21 mouse cellular contexts compared by ENCODE assay signal in the genomic region with DNA sequence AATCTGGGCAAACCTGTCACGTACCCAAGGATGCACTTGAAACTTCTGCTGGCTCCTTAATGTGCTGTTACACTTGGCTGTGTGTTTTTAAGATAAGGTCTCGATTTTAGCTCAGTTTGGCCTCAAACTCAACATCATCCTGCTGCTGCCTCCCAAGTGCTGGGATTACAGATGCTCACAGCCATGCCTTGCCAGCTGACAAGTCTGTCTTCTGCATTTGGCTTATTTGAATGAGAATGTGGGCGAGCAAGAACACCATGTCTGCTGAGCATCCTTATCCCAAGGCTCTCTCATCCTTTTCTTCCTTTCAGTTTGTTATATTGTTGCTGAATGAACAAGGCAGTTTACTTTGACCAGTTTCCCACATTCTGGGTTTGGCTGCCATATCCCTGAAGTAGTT. TPM values are rescaled to one million over a fixed set of nuclear protein-coding genes. Genes with fewer than 3 reads are reported as not detected.
DNase-seq lines count a peak whose midpoint lies in the region; ATAC-seq lines count a peak whose summit lies in the region.
"Had no signal": no experiment of that assay in that cellular context is flagged by ENCODE, and none has a peak within 500 bp of the region (broad histone marks: within the 10 kb centered on the region; RNA-seq: fewer than 3 reads in every experiment).

No protein-coding gene starts in this region.

- H3K9ac ChIP-seq in embryonic facial prominence, embryonic 12.5 days, result no peak overlapping the region
- H3K9ac ChIP-seq in forebrain, embryonic 15.5 days (replicated peaks), result no peak overlapping the region
- H3K9ac ChIP-seq: heart, embryonic 12.5 days; hindbrain, embryonic 14.5 days had no signal

- intact Hi-C loops in left cerebral cortex, postnatal 36 days (cut with DNase I), result no loop called here
- intact Hi-C loops in left cerebral cortex, postnatal 4 days (cut with DNase I), result no loop called here

- H3K36me3 ChIP-seq in embryonic facial prominence, embryonic 12.5 days, result no peaks in the 10 kb centered on the region
- peaks cover 51% of the 10 kb centered on the region for H3K36me3 ChIP-seq in embryonic facial prominence, embryonic 10.5 days (replicated peaks)
- 0 out of 2 replicates have a peak, but pooled peaks cover 4% of the 10 kb centered on the region for H3K36me3 ChIP-seq in forebrain, embryonic 15.5 days

- WGBS in embryonic facial prominence, embryonic 12.5 days, result 86% methylated on average over 3 of the region's 3 CpGs
- WGBS in embryonic facial prominence, embryonic 10.5 days, result 90% methylated on average over 3 of the region's 3 CpGs
- WGBS in forebrain, embryonic 15.5 days, result 89% methylated on average over 3 of the region's 3 CpGs

- no peaks in the 10 kb centered on the region for H3K27me3 ChIP-seq in embryonic facial prominence, embryonic 12.5 days
- H3K27me3 ChIP-seq in embryonic facial prominence, embryonic 10.5 days (replicated peaks; ENCODE audit: low read depth, poor library complexity, severe bottlenecking), result no peaks in the 10 kb centered on the region
- H3K27me3 ChIP-seq in forebrain, embryonic 15.5 days, result no peaks in the 10 kb centered on the region
- H3K27me3 ChIP-seq: heart, embryonic 12.5 days had no signal

- ATAC-seq in embryonic facial prominence, embryonic 12.5 days (ENCODE audit: insufficient number of reproducible peaks, insufficient read depth, low FRiP score, low TSS enrichment), result no peak
- ATAC-seq in forebrain, embryonic 15.5 days (replicated peaks), result no peak
- ATAC-seq: CD4-positive, CD25-positive, alpha-beta regulatory T cell, adult 4 months; forebrain, embryonic 16.5 days had no signal

- H3K27ac ChIP-seq in embryonic facial prominence, embryonic 12.5 days, result 0 out of 2 replicates have a peak overlapping the region, but pooled peaks have one; percentile 30
- H3K27ac ChIP-seq in embryonic facial prominence, embryonic 10.5 days (replicated peaks), result no peak overlapping the region
- H3K27ac ChIP-seq in forebrain, embryonic 15.5 days (replicated peaks), result no peak overlapping the region
- H3K27ac ChIP-seq: gastrocnemius, adult 2 months; hindbrain, embryonic 10.5 days; hindbrain, embryonic 14.5 days had no signal

- no peak overlapping the region for H3K4me3 ChIP-seq in embryonic facial prominence, embryonic 12.5 days
- no peak overlapping the region for H3K4me3 ChIP-seq in embryonic facial prominence, embryonic 10.5 days
- H3K4me3 ChIP-seq in forebrain, embryonic 15.5 days, result no peak overlapping the region
- H3K4me3 ChIP-seq: gastrocnemius, adult 2 months; heart, embryonic 12.5 days; hindbrain, embryonic 10.5 days had no signal

- no peak for DNase-seq in embryonic facial prominence, embryonic 10.5 days (ENCODE audit: low spot score)
- DNase-seq in left cerebral cortex, postnatal 36 days (ENCODE audit: low spot score in 2 of 2), result peak; percentile 14 to 18
- no peak for DNase-seq in left cerebral cortex, postnatal 4 days
- DNase-seq in right cerebral cortex, adult 18-20 months, result peak; percentile 43
- no peak for DNase-seq in right cerebral cortex, adult 2 months (ENCODE audit: low spot score in 2 of 2)
- DNase-seq in telencephalon, adult 2 months (ENCODE audit: low read depth, low spot score), result peak; percentile 70
- DNase-seq: adrenal gland, postnatal 10 days; B cell, adult 2 months; cerebellum, adult 11-12 months; cerebellum, adult 9-10 months; cerebellum, postnatal 25 days; gastrocnemius, adult 2 months; gastrocnemius, postnatal 25 days had no signal

- H3K4me2 ChIP-seq in embryonic facial prominence, embryonic 12.5 days (replicated peaks), result no peak overlapping the region
- no peak overlapping the region for H3K4me2 ChIP-seq in forebrain, embryonic 15.5 days (replicated peaks)
- H3K4me2 ChIP-seq: heart, embryonic 12.5 days; hindbrain, embryonic 14.5 days had no signal

- no peaks in the 10 kb centered on the region for H3K9me3 ChIP-seq in embryonic facial prominence, embryonic 12.5 days
- H3K9me3 ChIP-seq in embryonic facial prominence, embryonic 10.5 days, result no peaks in the 10 kb centered on the region
- H3K9me3 ChIP-seq in forebrain, embryonic 15.5 days, result no peaks in the 10 kb centered on the region
- H3K9me3 ChIP-seq: G1E; heart, embryonic 12.5 days; hindbrain, embryonic 10.5 days had no signal

- peaks cover 14% of the 10 kb centered on the region; the same call in 1 of the 2 replicates for H3K4me1 ChIP-seq in embryonic facial prominence, embryonic 12.5 days
- H3K4me1 ChIP-seq in embryonic facial prominence, embryonic 10.5 days, result peaks cover 11% of the 10 kb centered on the region
- H3K4me1 ChIP-seq in forebrain, embryonic 15.5 days, result no peaks in the 10 kb centered on the region
- H3K4me1 ChIP-seq: hindbrain, embryonic 10.5 days had no signal

RNA-seq across cellular contexts. Expression of gene Wwp2, which starts 39.4 kb away (rescaled TPM):
- polyA plus RNA-seq in embryonic facial prominence, embryonic 12.5 days (2016; fragmentation: Nextera tagmentation; extraction: Ambion mirVana), result 160 and 181 TPM in 2 replicates
- 62.2 and 67.5 TPM in 2 replicates for polyA plus RNA-seq in embryonic facial prominence, embryonic 10.5 days (2016; fragmentation: Nextera tagmentation; extraction: Ambion mirVana)
- 10 to 100 TPM; 37.6 to 40.5 TPM for total RNA-seq in left cerebral cortex, postnatal 36 days (2021)
- 10 to 100 TPM; 37.3 to 41.5 TPM for total RNA-seq in left cerebral cortex, postnatal 4 days (2021)
- polyA plus RNA-seq in forebrain, embryonic 15.5 days (2015; fragmentation: Nextera tagmentation; extraction: Ambion mirVana), result 39.4 and 41.5 TPM in 2 replicates

RNA-seq across cellular contexts. Expression of gene Nob1, which starts 50.8 kb away (rescaled TPM):
- 96.9 and 98.8 TPM in 2 replicates for polyA plus RNA-seq in embryonic facial prominence, embryonic 12.5 days (2016; fragmentation: Nextera tagmentation; extraction: Ambion mirVana)
- 104 and 106 TPM in 2 replicates for polyA plus RNA-seq in embryonic facial prominence, embryonic 10.5 days (2016; fragmentation: Nextera tagmentation; extraction: Ambion mirVana)
- 10 to 100 TPM; 35.7 to 36.2 TPM for total RNA-seq in left cerebral cortex, postnatal 36 days (2021)
- total RNA-seq in left cerebral cortex, postnatal 4 days (2021), result 10 to 100 TPM; 41.8 to 45.6 TPM
- polyA plus RNA-seq in forebrain, embryonic 15.5 days (2015; fragmentation: Nextera tagmentation; extraction: Ambion mirVana), result 79.6 and 85.8 TPM in 2 replicates

Comparison
In these comparisons a context has a peak if more than half of its experiments do, and no peak if none do; other contexts are left out.
1. DNase-seq: peak in left cerebral cortex, postnatal 36 days (2 of 2), right cerebral cortex, adult 18-20 months (single experiment) and telencephalon, adult 2 months (single experiment); none in embryonic facial prominence, embryonic 10.5 days (single experiment), left cerebral cortex, postnatal 4 days (single experiment) and right cerebral cortex, adult 2 months (0 of 2).